Mouse (Mus musculus): ENCODE measurements around the gene Wdr25. TPM values are rescaled to one million over a fixed set of nuclear protein-coding genes. Genes with fewer than 3 reads are reported as not detected.

Gene Wdr25
- polyA plus RNA-seq, 1 experiment from 2014 or later, result 8.0 TPM

- H3K9me3 ChIP-seq (ENCODE audit: low read depth, low read length), result peaks cover 4% of the 10 kb centered on the region; the same call in 1 of the 2 replicates
- no peak overlapping the region for H3K4me2 ChIP-seq
- H3K27me3 ChIP-seq (ENCODE audit: insufficient read depth, low read length), result peaks cover 22% of the 10 kb centered on the region
- no peak overlapping the region for H3K27ac ChIP-seq (ENCODE audit: low read depth)
- TF ChIP-seq CTCF (IDR thresholded peaks at IDR 0.05; ENCODE audit: low read depth), result no peak
- no peak overlapping the region for H3K9ac ChIP-seq
- H3K36me3 ChIP-seq (ENCODE audit: insufficient read depth), result no peaks in the 10 kb centered on the region
- ATAC-seq (ENCODE audit: insufficient read depth) (no peak), DNase-seq (no peak)
- H3K4me3 ChIP-seq (ENCODE audit: low read depth, low read length), result no peak overlapping the region
- WGBS, result 74% methylated on average over 2 of the region's 2 CpGs
- H3K4me1 ChIP-seq (ENCODE audit: insufficient read depth), result no peaks in the 10 kb centered on the region
These were observed 143.6 kb downstream of the Wdr25 start for GRCm38 (mm10) chr12:109037026-109037425.

GRCm38 (mm10) chr12:109038179-109038819 is 144.9 kb downstream of the Wdr25 start:
- H3K4me2 ChIP-seq, result no peak overlapping the region
- WGBS, result 41% methylated on average over 14 of the region's 14 CpGs
- no peak overlapping the region for H3K4me3 ChIP-seq (ENCODE audit: low read depth, low read length)
- H3K4me1 ChIP-seq (ENCODE audit: insufficient read depth), result no peaks in the 10 kb centered on the region
- ATAC-seq (ENCODE audit: insufficient read depth) (no peak), DNase-seq (no peak)
- H3K27me3 ChIP-seq (ENCODE audit: insufficient read depth, low read length), result peaks cover 15% of the 10 kb centered on the region
- no peak for TF ChIP-seq CTCF (IDR thresholded peaks at IDR 0.05; ENCODE audit: low read depth)
- peaks cover 4% of the 10 kb centered on the region; the same call in 1 of the 2 replicates for H3K9me3 ChIP-seq (ENCODE audit: low read depth, low read length)
- H3K36me3 ChIP-seq (ENCODE audit: insufficient read depth), result no peaks in the 10 kb centered on the region
- H3K9ac ChIP-seq, result no peak overlapping the region
- H3K27ac ChIP-seq (ENCODE audit: low read depth), result no peak overlapping the region

- Histone ChIP-seq H3K9ac (no peak overlapping the region), H3K4me3 (ENCODE audit: low read depth, low read length) (no peak overlapping the region), H3K36me3 (ENCODE audit: insufficient read depth) (no peaks in the 10 kb centered on the region), H3K4me2 (no peak overlapping the region), H3K9me3 (ENCODE audit: low read depth, low read length) (no peaks in the 10 kb centered on the region), H3K27me3 (ENCODE audit: insufficient read depth, low read length) (peaks cover 5% of the 10 kb centered on the region), H3K4me1 (ENCODE audit: insufficient read depth) (no peaks in the 10 kb centered on the region), H3K27ac (ENCODE audit: low read depth) (no peak overlapping the region)
- ATAC-seq (ENCODE audit: insufficient read depth), result no peak
- TF ChIP-seq CTCF (IDR thresholded peaks at IDR 0.05; ENCODE audit: low read depth), result no peak
- DNase-seq, result peak; percentile 61
- WGBS, result 48% methylated on average over 7 of the region's 7 CpGs
These were observed 145.9 kb downstream of the Wdr25 start for GRCm38 (mm10) chr12:109039311-109039710.

GRCm38 (mm10) chr12:109044497-109044896 is 151.1 kb downstream of the Wdr25 start:
- ATAC-seq (ENCODE audit: insufficient read depth), result no peak
- Histone ChIP-seq H3K27me3 (ENCODE audit: insufficient read depth, low read length) (no peaks in the 10 kb centered on the region), H3K9ac (no peak overlapping the region), H3K27ac (ENCODE audit: low read depth) (no peak overlapping the region), H3K36me3 (ENCODE audit: insufficient read depth) (no peaks in the 10 kb centered on the region), H3K4me2 (no peak overlapping the region), H3K4me1 (ENCODE audit: insufficient read depth) (no peaks in the 10 kb centered on the region), H3K4me3 (ENCODE audit: low read depth, low read length) (no peak overlapping the region), H3K9me3 (ENCODE audit: low read depth, low read length) (no peaks in the 10 kb centered on the region)
- WGBS, result 17% methylated on average over 5 of the region's 5 CpGs
- peak; percentile 61 for TF ChIP-seq CTCF (IDR thresholded peaks at IDR 0.05; ENCODE audit: low read depth)
- peak; percentile 39 for DNase-seq

GRCm38 (mm10) chr12:109045581-109045980 is 152.2 kb downstream of the Wdr25 start:
- DNase-seq, result no peak
- 77% methylated on average over 7 of the region's 7 CpGs for WGBS
- Histone ChIP-seq H3K9ac (no peak overlapping the region), H3K4me3 (ENCODE audit: low read depth, low read length) (no peak overlapping the region), H3K4me1 (ENCODE audit: insufficient read depth) (no peaks in the 10 kb centered on the region), H3K9me3 (ENCODE audit: low read depth, low read length) (no peaks in the 10 kb centered on the region), H3K4me2 (no peak overlapping the region), H3K36me3 (ENCODE audit: insufficient read depth) (no peaks in the 10 kb centered on the region), H3K27ac (ENCODE audit: low read depth) (no peak overlapping the region), H3K27me3 (ENCODE audit: insufficient read depth, low read length) (peaks cover 6% of the 10 kb centered on the region; the same call in 1 of the 2 replicates)
- TF ChIP-seq CTCF (IDR thresholded peaks at IDR 0.05; ENCODE audit: low read depth), result no peak
- no peak for ATAC-seq (ENCODE audit: insufficient read depth)

GRCm38 (mm10) chr12:109049949-109050348 is 156.5 kb downstream of the Wdr25 start:
- Histone ChIP-seq H3K9me3 (ENCODE audit: low read depth, low read length) (no peaks in the 10 kb centered on the region), H3K4me3 (ENCODE audit: low read depth, low read length) (no peak overlapping the region), H3K4me1 (ENCODE audit: insufficient read depth) (no peaks in the 10 kb centered on the region), H3K36me3 (ENCODE audit: insufficient read depth) (no peaks in the 10 kb centered on the region), H3K27me3 (ENCODE audit: insufficient read depth, low read length) (peaks cover 48% of the 10 kb centered on the region), H3K27ac (ENCODE audit: low read depth) (no peak overlapping the region), H3K9ac (no peak overlapping the region), H3K4me2 (no peak overlapping the region)
- no peak for DNase-seq
- no peak for ATAC-seq (ENCODE audit: insufficient read depth)
- no peak for TF ChIP-seq CTCF (IDR thresholded peaks at IDR 0.05; ENCODE audit: low read depth)
- WGBS, result 77% methylated on average over 4 of the region's 4 CpGs

- TF ChIP-seq CTCF (IDR thresholded peaks at IDR 0.05; ENCODE audit: low read depth), result no peak
- Histone ChIP-seq H3K27me3 (ENCODE audit: insufficient read depth, low read length) (peaks cover 60% of the 10 kb centered on the region), H3K27ac (ENCODE audit: low read depth) (no peak overlapping the region), H3K9ac (peak overlapping the region; percentile 57), H3K36me3 (ENCODE audit: insufficient read depth) (no peaks in the 10 kb centered on the region), H3K4me2 (peak overlapping the region; percentile 94), H3K4me3 (ENCODE audit: low read depth, low read length) (peak overlapping the region; percentile 55), H3K9me3 (ENCODE audit: low read depth, low read length) (no peaks in the 10 kb centered on the region), H3K4me1 (ENCODE audit: insufficient read depth) (no peaks in the 10 kb centered on the region)
- under 1% methylated on average over 90 of the region's 105 CpGs for WGBS
- DNase-seq, result peak; percentile 34
- peak; percentile 51; the same call in 1 of the 2 replicates for ATAC-seq (ENCODE audit: insufficient read depth)
These were observed 159.8 kb downstream of the Wdr25 start for GRCm38 (mm10) chr12:109053020-109053806.

All from lung, embryonic 14.5 days (tissue).